Mouse (Mus musculus) brain, embryonic 14.5 days (tissue): ENCODE measurements around the gene Phrf1.

Experiments used
- CTCF ChIP-seq: fragments of 200-500 bp; IDR thresholded peaks from 2 replicates; pipeline ENCODE4 v1.5.1; 2012; ENCODE audit warnings: inconsistent platforms, mild to moderate bottlenecking, moderate library complexity, borderline replicate concordance; ENCODE audit not compliant: insufficient read depth, insufficient read length; ENCODE audit errors: extremely low read depth
- POLR2A ChIP-seq: fragments of 200-500 bp; IDR thresholded peaks from 2 replicates; pipeline ENCODE4 v1.6.1; 2012; ENCODE audit warnings: mild to moderate bottlenecking, inconsistent platforms, borderline replicate concordance; ENCODE audit not compliant: poor library complexity, insufficient read depth, insufficient read length, severe bottlenecking; ENCODE audit errors: extremely low read depth

GRCm38 (mm10) chr7:141269273-141269545 lies 40.6 kb downstream of the Phrf1 start:
- TF ChIP-seq POLR2A (no peak), CTCF (no peak)
